8 mouse cellular contexts compared by ENCODE assay signal in the genomic region with DNA sequence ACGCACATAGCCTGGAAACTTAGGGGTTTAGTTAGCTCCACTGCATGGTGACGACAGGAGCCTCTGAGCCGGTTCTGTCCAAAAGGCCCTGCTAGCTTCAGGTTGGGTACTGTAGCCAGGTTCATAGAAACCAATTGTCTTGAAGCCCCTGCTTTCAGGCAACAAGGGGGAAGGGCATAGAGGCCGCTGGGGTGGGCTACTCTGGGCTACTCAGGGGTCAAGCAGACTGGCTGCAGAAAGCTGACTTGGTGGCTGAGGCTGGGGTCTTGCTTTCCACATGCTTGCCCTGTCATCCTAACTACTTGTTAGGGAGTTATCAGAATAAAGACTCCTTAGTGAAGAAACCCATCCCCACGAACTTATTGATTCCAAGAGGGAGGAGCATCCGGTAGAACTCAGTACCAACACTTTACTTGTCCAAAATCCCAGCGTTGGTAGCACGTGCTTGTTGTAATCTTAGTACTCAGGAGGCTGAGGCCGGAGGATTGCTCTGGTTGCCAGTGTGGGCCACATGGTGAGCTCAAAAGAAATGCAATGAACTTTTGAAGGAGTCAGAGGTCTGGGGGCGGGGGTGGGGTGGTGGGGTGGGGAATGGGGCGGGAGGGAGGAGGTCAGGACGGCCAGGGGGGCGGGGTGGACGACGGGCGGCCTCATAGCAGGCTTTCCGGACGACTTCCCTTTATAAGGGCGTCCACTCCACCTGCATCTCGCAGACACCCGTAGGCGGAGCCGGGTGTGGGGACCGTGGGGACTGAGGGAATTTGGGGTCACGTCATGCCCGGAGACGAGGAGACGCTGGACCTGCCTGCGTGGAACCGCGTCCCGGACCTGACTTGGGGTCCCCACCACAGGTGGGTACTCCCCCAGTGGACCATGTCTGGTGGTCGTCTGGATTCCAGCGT. TPM values are rescaled to one million over a fixed set of nuclear protein-coding genes. Genes with fewer than 3 reads are reported as not detected.
DNase-seq lines count a peak whose midpoint lies in the region; ATAC-seq lines count a peak whose summit lies in the region.

A gene (plus strand): TSS at position 678 of the 902 bp plus-strand sequence.

- DNase-seq in urinary bladder, adult 2 months (ENCODE audit: low spot score) = peak; percentile 22
- no peak for DNase-seq in urinary bladder, postnatal 14 days (ENCODE audit: low spot score)
- peak; percentile 35 for DNase-seq in kidney, postnatal 14 days
- DNase-seq in thymus, postnatal 14 days = peak; percentile 44
- DNase-seq in layer of hippocampus, postnatal 10 days (ENCODE audit: low spot score in 2 of 2) = no peak
- no peak for DNase-seq in cerebellum, postnatal 10 days

- peak; percentile 76 for ATAC-seq in granulocyte monocyte progenitor cell, adult 5-6 weeks (replicated peaks; ENCODE audit: poor library complexity, severe bottlenecking)
- ATAC-seq in megakaryocyte-erythroid progenitor cell, adult 5-6 weeks (replicated peaks; ENCODE audit: low FRiP score, low TSS enrichment, poor library complexity, severe bottlenecking) = peak; percentile 47

RNA-seq across cellular contexts. Expression of the gene that starts here (rescaled TPM):
- 1.3 TPM in 2 replicates for polyA plus RNA-seq in urinary bladder, adult 2 months (2012; rRNA removed)
- 0.75 TPM in 1 of 2 replicates, not detected in the other for total RNA-seq in granulocyte monocyte progenitor cell, adult 5-6 weeks (2014; fragmentation: Nextera tagmentation)
- 0.52 and 4.1 TPM in 2 replicates for total RNA-seq in granulocyte monocyte progenitor cell, adult 5-6 weeks (2017)
- 0.09 and 1.5 TPM in 2 replicates for total RNA-seq in megakaryocyte-erythroid progenitor cell, adult 5-6 weeks (2014; fragmentation: Nextera tagmentation)
- total RNA-seq in megakaryocyte-erythroid progenitor cell, adult 5-6 weeks (2017) = 0.99 and 3.8 TPM in 2 replicates
- total RNA-seq in layer of hippocampus, postnatal 10 days (2021) = not detected

Comparison
In these comparisons a context has a peak if more than half of its experiments do, and no peak if none do; other contexts are left out.
1. DNase-seq: peak in urinary bladder, adult 2 months (single experiment), kidney, postnatal 14 days (single experiment) and thymus, postnatal 14 days (single experiment); none in urinary bladder, postnatal 14 days (single experiment), layer of hippocampus, postnatal 10 days (0 of 2) and cerebellum, postnatal 10 days (0 of 2).